Mouse (Mus musculus) thymus, postnatal 4 days (tissue): ENCODE measurements around the gene Tsc1.

Experiments used
- DNase-seq: peaks from one replicate; pipeline ENCODE4 v3.0.0; 2021

The Tsc1 gene

DNA sequence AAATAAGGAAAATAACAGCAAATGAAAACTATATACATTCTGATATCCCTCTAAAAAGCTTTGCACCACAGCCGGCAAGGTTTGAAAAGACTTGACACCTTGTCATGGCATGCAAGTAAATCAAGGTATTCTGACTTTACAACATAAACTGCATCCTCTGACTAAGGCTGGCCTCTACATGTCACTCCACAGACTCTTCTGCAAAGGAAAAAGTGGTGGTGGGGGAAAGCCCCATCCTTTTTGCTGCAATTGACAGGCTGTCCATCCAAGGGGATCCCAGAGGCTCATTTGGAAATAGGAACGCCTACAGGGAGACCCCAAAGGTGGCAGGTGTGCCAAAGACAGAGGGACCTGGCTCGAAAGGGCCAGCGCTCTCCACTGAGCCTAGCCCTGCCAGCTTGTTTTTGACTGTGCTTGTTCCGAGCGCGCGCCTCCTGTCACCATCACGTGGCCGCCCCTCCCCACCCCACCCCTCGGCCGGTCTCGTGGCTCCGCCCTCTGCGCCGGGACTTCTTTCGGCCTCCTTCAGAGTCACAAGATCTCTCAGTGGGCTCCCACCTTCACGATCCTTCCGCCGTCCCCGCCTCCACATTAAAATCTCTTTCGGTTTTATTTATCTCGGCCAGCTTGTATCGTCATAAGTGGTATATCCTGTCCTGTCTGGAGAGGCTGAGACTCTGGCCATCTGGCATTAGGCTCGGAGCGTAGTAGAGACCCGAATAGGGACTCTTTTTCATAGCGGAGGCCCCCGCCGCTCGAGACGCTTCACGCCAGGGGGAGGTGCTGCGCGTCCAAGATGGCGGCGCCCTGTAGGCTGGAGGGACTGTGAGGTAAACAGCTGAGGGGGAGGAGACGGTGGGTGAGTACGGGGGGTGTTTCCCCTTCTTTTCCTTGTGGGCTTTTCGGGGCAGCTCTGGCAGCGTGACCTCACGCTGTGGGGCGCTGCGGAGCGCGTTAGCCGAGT, at the start of gene Tsc1:
Gene Tsc1 (plus strand): TSS at position 768 of the 964 bp plus-strand sequence.
- DNase-seq, result peak; percentile 98

DNA sequence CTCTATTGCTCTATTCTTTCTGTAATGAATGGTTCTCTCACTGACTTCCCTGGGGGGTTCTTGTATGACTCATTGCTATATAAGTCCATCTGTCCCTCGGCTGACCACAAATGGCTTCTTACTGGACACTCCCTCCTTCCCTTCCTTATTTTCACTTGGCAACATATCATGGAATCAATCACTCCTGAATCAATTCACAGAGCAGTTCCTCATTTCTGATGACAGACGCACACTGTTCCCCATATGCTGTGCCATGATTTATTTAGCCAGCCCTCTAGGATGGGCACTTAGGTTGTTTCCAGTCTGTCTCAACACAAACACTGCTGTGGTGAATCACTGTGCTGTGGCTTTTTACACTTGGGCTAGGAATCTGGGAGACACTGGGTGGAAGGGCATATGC, 49.5 kb upstream of the Tsc1 start:
- DNase-seq, result no peak

DNA sequence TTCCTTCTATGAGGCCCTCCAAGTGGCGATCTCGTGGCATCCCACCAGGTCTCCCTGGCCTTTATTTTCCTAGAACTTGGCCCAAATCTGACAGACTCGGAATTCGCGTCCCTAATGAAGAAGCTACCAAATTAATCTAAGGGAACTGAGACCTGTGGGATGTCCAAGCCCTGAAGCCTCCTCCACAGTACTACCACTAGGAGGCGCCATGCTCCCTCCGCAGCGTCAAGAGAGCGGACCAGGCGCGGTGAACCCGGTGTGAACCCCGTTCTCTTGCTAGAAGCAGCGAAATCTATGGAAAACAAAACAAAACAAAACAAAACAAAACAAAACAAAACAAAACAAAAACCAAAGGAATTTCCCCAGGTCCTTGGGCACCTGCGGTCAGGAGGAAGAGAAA, 48.2 kb upstream of the Tsc1 start:
- peak; percentile 85 for DNase-seq

DNA sequence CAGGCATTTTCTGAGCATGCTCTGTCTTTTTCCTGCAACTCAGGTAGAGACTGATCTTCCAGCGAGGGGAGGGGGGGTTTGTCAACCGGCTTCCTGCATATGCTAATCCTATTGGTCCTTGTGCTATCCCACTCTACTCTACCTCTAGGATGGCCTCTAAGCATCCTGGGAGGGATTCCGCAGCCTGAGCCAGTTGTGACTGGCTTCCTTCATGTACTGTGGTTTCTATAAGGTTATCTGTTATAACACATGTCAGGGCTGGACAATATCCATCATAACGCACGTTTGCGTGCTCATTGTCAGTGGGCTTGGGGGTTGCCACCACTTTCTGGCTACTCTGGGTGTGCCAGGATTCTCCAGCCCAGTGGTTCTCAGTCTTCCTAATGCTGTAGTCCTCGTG, 45.0 kb upstream of the Tsc1 start:
- no peak for DNase-seq

DNA sequence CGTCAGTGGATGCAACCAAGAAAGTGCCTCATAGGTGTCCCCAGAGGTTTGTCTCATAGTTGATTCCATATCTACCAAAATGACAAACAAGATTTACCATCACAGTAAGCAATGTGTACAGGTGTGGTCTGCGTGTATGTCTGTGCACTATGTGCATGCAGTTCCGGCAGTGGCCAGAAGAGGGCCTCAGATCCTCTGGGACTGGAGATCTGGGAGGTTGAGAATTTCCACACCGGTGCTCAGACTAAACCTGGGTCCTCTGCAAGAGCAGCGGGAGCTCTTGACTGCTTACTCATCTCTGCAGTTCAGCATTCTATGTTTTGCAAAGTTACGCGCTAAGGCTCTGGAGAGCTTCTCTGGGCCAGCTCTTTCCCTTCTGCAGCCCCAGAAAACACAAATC, 44.0 kb upstream of the Tsc1 start:
- DNase-seq, result peak; percentile 48

DNA sequence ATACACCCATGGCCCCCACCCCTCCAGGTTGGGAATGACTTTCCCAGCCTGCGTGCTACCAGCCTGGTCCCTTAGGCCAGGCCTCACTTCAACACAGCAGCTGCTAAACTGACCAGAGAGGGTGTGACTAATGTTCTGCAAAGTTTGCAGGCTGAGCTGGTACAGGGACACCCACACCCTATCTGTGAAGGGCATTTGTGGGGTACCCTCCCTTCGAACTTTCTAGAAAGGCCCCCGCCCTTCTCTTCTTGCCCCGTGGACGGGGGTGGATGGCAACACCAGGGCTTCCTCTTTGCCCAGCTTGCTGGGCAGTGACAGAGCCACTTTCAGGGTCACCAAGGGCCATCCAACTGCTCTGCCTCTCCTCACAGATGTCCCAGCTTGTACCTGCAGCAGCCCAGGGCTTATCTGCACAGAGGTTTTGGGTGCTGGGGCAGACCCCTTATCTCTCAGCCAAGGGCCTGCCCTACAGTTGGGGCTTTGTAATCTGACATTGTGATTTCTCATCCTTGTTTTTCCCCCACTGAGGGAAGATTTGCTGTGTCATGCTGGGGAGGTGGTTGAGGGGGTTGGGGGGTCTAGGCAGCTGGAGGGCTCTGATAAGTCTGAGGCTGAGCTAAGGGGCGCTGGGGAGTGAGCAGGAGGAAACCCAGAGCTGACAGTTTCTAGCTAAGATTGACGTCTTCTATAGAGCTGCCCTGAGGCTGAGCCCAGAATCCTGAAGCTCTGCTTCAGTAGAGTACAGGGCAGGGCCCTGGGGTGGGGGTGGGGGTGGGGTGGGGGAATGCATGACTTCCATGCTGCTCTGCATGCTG, 43.1 kb upstream of the Tsc1 start:
- DNase-seq, result peak; percentile 42

DNA sequence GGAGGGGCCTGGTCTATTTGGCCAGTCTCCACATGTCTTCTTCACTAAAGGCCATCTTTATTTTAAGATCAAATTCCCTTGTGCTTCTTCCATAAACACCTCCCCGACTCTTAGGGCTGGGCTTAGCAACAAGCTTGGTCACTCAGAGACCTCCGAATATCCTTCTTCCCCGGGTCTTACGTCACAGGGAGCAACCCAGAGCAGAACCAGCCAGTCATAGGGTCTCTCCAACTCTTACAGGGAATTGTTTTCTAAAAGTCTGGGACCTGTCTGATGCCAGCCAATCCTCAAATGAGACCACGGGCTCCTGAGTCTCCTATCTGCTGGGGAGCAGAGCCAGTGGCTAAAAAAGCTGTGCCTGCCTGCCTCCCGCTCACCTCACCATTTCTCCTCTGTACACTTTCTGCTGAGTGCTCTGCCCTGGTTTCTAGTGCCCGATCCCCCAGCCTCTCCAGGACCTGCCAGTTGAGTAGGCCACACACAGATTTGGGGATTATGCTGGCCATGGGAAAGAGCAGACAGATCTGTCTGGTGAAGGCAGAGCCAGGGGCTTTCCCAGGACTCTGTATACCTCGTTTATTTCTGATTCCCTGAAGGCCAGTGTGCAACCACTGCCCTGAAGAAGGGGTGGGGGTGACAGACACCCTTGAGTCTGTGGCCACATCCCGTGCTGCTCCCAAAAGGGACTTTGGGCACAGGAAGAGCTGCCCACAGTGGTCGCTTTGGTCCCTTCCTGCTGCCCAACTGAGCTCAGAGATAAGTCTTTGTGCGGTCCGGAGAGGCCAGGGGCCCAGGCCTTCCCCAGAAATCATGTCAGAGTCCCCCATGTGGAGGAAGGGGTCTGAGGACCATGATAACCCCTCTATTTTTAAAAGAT, 42.1 kb upstream of the Tsc1 start:
- DNase-seq, result peak; percentile 22

DNA sequence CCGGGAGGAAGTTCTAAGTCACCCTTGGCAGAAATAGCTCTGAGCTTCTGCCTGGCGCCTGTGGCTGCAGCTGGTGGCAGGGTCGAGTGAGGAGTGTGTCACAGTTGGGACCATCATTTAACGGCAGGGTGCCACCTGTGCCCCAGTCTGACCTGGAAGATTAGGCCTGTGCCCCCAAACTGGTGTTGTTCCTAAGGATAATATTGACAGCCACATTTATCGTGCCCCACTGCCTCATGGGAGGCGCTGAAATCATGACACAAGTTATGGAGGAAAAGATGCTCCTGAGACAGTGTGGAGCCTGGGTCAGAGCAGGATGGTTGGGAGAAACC, 41.5 kb upstream of the Tsc1 start:
- DNase-seq, result peak; percentile 53

DNA sequence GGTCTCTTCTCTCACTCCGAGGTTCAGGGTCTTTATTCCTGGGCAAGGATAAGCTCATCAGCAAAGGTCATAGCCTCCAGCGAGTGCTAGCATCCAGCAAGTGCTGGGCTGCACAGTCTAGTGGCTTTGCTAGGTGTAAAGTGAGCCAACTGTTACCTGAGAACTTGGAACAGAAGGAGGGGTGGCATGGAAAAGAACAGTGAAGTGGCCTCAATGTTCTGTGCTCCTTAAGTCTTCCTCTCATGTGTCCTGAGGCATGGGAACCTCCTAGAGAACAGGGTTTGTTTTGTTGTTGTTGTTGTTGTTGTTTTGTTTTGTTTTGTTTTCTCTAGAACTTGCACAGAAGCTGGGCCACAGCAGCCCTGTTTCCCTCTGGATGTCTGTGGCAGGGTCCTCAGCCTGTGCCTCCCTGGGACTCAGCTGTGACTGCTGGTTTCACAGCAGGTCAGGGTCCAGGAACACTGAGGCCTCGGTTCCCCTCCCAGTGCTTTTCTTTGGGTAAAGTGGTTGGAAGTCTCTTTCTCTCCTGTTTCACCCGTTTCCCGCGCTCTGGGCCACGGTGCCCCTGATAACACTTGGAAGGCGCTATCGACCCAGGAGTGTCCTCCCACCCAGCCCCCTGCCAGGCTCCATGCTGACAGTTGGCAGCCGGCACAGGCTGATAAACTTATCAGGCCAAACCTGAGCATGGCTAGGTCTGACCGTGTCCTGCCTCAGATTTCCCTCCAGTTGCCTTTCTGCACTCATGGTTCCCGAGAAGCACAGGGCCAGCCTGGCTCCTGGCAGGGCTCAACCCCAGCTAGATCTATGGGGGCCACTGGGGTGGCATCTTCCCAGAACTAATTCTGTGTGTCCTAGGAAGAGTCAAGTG, 39.1 kb upstream of the Tsc1 start:
- DNase-seq, result no peak

DNA sequence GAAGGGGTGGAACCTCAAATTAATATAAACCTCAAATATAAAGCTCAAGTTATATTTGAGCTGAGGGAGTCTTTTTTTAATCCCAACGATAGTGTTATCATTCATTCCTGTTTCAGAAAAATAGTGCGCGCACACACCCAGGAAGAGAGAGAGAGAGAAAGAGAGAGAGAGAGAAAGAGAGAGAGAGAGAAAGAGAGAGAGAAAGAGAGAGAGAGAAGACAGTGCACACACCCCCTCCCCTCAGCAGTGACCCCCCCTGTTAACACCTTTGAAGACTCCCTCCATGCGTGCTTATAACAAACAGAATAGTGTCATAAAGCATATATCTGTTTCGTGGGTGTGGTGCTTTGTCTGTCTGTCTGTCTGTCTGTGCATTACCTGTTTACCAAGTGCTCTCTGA, 37.5 kb upstream of the Tsc1 start:
- DNase-seq, result no peak

DNA sequence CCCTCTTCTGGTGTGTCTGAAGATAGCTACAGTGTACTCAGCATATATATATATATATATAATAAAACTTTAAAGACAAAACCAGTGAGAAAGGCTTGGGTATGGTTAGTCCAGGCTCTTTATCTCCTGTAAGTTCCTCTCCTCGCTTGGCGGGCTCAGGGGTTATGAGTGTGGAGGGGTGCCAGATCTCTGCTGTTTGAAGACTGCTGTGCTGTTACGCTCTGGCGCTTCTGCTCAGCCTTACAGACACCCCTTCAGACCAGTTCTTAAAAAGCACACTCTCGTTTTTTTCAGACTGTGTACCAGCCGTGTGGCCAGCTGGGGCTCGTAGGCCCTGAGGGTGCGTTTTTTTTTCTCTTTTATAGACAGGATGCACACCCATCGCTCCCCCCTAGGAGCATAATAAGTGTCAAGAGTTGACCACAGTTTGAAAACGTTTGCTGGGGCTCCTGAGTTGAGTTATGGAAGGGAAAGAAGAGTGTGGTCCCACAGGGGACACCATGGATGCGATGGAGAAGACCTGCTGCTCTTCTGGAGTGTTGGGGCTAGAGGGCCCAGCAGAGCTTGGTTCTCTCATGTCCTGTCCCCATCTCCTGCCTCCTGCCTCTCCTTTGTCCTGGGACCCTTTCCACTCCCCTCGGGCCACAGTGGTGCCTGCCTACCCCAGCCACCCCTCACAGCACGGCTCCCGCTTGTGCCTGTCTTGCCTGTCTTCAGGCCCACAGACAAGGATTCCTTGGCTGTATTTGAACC, 35.1 kb upstream of the Tsc1 start:
- DNase-seq, result no peak

DNA sequence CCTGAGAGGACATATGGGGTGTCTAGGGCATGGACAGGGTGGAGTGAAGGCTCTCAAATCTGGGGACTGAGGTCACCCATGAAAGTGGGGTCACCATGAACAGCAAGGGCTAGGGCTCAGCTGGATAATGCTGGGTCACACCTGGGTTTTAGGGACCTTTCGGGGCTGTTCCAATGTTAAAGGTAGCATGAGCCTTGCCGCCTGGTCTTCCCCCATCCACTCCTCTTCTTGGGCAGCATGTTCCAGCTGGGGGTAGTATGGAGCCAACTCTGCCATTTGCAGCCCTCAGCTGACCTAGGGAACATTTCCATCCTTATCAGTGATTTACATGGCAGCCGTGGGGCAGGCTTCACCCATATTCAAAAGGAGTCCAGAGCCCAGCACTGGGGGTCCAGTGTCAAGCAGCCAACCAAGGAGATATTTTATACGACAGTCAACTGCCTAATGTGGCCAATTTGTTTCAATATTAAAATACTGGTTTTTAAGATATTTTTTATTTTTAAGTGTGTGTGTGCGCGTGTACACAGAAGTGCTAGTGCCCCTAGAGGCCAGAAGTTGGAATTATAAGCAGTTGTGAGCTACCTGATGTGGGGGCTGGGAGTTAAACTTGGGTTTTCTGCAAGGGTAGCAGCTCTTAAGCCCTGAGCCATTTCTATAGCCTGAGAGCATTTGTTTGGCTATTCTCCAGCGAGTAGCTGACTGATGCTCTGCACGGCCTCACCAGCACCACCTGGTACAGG, 34.3 kb upstream of the Tsc1 start:
- DNase-seq, result no peak

DNA sequence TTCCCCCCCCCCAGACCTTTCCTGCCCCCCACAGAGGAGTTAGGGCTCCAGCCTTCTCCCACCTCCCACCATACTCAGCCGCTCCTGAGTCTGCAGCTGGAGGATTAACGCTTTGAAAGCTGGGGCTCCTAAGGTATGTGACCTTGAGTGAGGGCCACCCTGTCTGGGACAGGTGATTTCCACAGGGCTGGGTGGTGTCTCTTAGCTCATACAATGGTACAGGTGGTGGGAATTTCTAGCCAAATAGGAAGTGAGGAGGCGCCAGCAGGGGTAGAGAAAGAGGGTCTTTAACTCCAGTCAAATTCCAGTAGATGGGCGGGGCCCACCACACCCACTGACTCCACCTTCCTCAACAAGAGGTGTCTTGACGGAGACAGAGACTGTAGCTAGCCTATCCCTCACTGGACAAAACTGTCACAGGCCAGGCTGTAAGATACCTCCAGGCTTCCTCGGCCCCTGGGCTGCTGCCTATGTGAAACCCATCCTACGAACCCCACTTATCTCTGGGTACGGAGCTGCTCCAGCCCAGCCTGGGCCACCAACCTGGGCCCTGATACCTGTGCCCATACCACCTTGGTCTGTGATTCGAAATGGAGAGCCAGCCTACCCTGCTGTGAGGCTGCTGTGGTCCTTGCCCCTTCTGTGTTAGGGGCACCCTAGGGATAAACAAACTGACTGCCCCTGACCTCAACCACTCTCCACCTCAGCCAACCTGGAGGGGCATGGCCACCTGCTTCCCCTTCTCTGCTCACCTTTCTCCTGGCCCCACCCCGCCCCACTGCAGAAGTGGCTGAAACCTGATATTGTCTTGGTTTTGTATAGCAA, 33.5 kb upstream of the Tsc1 start:
- no peak for DNase-seq

DNA sequence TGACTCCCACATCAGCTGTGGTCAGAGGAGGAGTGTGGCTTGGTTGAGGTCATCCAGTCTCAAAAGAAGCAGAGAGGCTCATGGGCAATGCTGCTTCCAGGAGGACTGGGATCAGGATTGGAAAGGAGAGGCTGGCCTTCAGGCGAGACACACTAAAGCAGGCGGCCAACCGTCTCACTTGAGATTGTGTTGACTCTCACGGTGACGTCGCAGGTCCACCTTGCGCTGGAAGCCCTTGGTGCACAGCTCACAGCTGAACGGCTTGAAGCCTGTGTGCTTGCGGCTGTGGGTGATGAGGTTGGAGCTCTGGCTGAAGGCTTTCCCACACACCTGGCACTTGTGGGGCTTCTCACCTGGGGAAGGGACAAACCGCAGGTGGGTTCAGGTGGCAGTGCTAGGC, 31.2 kb upstream of the Tsc1 start:
- no peak for DNase-seq

DNA sequence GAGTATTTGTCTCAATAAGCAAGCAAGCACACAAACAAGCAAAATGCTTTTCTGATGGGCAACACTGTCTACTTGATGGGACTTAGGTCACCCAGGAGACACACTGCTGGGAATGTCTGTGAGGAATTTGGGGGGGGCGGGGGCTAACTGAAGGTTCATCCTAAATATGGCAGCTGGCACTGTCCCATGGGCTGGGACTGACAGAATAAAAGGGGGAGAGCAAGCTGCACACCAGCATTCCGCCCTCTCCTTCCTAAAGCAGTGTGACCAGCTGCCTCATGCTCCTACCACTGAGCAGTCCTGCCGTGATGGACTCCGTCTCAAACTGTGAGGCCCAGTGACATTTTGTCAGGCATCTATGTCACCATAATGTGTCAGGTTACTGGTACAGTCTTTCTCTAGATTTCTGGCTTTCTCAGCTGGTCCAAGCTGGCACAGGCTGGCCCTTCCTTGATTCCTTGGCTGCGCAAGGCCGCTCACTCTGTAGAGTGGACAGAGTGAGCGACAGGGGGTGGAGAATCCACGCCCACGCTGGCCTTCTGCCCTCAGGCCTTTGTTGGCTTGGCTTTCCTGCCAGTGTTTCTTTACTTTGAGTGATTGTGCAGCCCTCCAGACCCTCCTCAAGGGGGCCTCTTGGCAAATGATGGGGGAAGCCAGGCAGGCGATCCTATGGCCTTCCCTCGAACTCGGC, 30.2 kb upstream of the Tsc1 start:
- no peak for DNase-seq

DNA sequence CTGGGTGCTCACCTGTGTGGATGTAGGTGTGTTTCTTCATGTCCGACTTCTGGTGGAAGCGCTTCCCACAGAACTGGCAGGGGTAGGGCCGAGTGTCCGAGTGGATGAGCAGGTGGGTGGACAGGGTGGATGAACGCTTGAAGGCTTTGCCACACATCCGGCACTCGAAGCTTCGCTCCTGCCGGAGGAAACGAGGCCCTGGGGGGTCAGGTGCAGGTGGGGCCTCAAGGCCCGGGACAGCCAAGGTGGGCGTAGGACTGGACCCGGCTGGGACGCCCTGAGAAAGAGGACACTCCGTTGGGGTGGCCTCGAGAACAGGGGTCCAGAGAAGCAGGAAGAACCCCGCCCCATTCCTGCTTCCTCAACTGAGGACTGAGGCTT, 29.6 kb upstream of the Tsc1 start:
- no peak for DNase-seq

DNA sequence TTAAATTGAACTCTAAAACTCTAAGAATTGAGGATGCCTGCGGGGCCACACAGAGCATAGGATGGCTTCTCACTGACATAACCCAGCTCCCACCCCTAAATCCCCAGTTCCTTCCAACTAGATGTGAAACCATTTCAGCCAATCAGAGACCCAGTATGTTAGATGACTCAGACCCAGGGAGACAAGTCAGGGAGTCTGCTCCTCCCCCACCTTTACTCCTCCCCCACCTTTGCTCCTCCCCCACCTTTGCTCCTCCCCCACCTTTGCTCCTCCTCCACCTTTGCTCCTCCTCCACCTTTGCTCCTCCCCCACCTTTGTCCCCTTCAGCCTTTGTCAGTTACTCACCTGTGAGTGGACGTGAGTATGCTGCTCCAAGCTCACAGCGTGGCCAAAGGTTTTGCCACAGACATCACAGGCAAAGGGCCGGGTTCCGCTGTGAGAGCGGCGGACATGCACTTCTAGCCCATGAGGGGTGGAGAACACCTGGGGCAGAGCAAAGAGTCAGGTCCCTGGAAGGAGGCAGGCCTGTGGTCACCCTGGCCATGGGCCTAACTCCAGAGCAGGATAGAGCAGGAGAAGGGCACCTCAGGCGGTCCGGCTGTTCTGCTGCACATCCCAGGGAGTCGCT, 28.5 kb upstream of the Tsc1 start:
- DNase-seq, result no peak

DNA sequence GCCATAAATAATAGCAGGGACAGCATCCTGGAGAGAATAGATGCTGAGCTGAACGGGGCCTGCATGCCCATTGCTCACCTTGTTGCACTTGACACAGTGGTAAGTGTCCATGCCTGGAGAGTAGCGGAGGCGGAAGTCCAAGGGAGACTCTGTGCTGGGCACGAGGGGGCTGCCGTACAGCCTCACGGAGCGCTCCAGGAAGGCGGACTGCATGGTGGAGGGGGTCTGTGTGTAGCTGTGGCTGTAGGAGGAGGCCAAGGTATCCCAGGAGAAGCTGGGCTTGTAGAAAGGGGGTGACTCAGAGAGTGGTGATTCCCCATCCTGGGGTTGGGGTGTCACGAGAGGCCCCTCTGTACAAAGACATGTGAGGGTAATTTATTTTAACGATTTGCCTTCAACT, 27.4 kb upstream of the Tsc1 start:
- DNase-seq, result no peak

DNA sequence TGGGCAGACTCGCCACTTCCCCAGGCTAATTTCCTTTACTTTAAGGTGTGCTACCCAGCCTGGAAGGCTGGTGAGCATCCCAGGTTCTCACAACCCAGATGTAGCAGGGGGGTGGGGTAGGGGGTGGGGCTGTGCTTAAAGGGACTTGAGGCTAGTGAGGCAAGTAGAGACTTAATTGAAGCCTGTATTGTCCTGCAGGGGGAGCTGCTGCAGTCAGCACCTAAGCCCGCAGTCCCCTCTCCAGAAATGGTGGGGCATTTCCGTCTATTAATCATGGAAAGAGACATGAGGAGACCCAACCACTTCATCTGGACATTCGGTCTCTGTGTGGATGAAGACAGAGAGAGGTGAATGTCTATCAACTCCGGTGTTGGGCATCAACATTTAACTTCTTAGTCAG, 24.7 kb upstream of the Tsc1 start:
- DNase-seq, result peak; percentile 51
